In genomic region chr5:111080601-111081000, GRCm38 (mm10) we compare ENCODE assay signal across 30 mouse cellular contexts.
"Had no signal": no experiment of that assay in that cellular context is flagged by ENCODE, and none has a peak within 500 bp of the region (broad histone marks: within the 10 kb centered on the region; RNA-seq: fewer than 3 reads in every experiment).

No protein-coding gene starts in this region.

- H3K9ac ChIP-seq: heart, embryonic 12.5 days; heart, embryonic 13.5 days; heart, embryonic 15.5 days; hindbrain, embryonic 12.5 days; hindbrain, embryonic 13.5 days; hindbrain, embryonic 14.5 days; hindbrain, embryonic 15.5 days; intestine, embryonic 15.5 days; kidney, embryonic 15.5 days had no signal

- H3K4me3 ChIP-seq: heart, embryonic 12.5 days; heart, embryonic 13.5 days; heart, embryonic 15.5 days; hindbrain, embryonic 10.5 days; hindbrain, embryonic 12.5 days; hindbrain, embryonic 13.5 days; hindbrain, embryonic 15.5 days; intestine, embryonic 15.5 days; kidney, embryonic 15.5 days; layer of hippocampus, adult 2 months; left cerebral cortex, adult 2 months had no signal

- DNase-seq: heart, postnatal 10 days; heart, postnatal 14 days; heart, postnatal 36 days; heart, postnatal 4 days; kidney, adult 11 months; kidney, adult 18-20 months; kidney, adult 2 months; kidney, adult 8-10 months; kidney, adult 9 months; kidney, postnatal 10 days; kidney, postnatal 14 days; kidney, postnatal 25 days; kidney, postnatal 36 days; kidney, postnatal 4 days; layer of hippocampus, adult 9-11 months; layer of hippocampus, postnatal 36 days had no signal

- H3K9me3 ChIP-seq: heart, embryonic 12.5 days; heart, embryonic 13.5 days; heart, embryonic 15.5 days; hindbrain, embryonic 10.5 days; hindbrain, embryonic 12.5 days; hindbrain, embryonic 13.5 days; hindbrain, embryonic 15.5 days; intestine, embryonic 15.5 days; kidney, embryonic 15.5 days had no signal

- H3K27me3 ChIP-seq: heart, embryonic 12.5 days; heart, embryonic 13.5 days; heart, embryonic 15.5 days; hindbrain, embryonic 12.5 days; hindbrain, embryonic 13.5 days; hindbrain, embryonic 15.5 days; intestine, embryonic 15.5 days; kidney, embryonic 15.5 days had no signal

- H3K36me3 ChIP-seq: heart, embryonic 12.5 days; heart, embryonic 13.5 days; heart, embryonic 15.5 days; hindbrain, embryonic 10.5 days; hindbrain, embryonic 12.5 days; hindbrain, embryonic 13.5 days; intestine, embryonic 15.5 days; kidney, embryonic 15.5 days had no signal

- H3K4me1 ChIP-seq: intestine, embryonic 15.5 days had no signal

- H3K27ac ChIP-seq: heart, embryonic 13.5 days; heart, embryonic 15.5 days; hindbrain, embryonic 10.5 days; hindbrain, embryonic 12.5 days; hindbrain, embryonic 13.5 days; hindbrain, embryonic 14.5 days; hindbrain, embryonic 15.5 days; hindbrain, postnatal 0 days; intestine, embryonic 15.5 days; kidney, embryonic 15.5 days; kidney, postnatal 0 days; layer of hippocampus, adult 2 months; left cerebral cortex, adult 2 months had no signal
